Mouse (Mus musculus) embryonic fibroblast, embryonic 13.5 days (primary cell): Measurements from ENCODE around the gene Ldb1.

Experiments used
- CTCF ChIP-seq: IDR thresholded peaks from 2 replicates; pipeline ENCODE4 v1.5.1; 2011; ENCODE audit warnings: mild to moderate bottlenecking, control low read depth, low read length, moderate library complexity, borderline replicate concordance; ENCODE audit not compliant: insufficient read depth
- POLR2A ChIP-seq: IDR thresholded peaks from 2 replicates; pipeline ENCODE4 v1.6.1; 2011; ENCODE audit warnings: low read depth, mild to moderate bottlenecking, control low read depth, low read length, moderate library complexity

GRCm38 (mm10) chr19:46039478-46039877, 5.5 kb downstream of the Ldb1 start:
- TF ChIP-seq CTCF (no peak), POLR2A (peak; percentile 95)
